Comparison of ENCODE assay signal across 8 mouse cellular contexts in genomic region chr1:183147438-183147841, GRCm38 (mm10).
DNase-seq lines count a peak whose midpoint lies in the region; ATAC-seq lines count a peak whose summit lies in the region.

No protein-coding gene starts in this region.

- no peaks in the 10 kb centered on the region for H3K36me3 ChIP-seq in hindbrain, embryonic 11.5 days (ENCODE audit: control insufficient read depth, insufficient read depth, low read length)
- no peaks in the 10 kb centered on the region for H3K36me3 ChIP-seq in limb, embryonic 10.5 days

- WGBS in hindbrain, embryonic 11.5 days = 19% methylated on average over 5 of the region's 5 CpGs
- WGBS in limb, embryonic 10.5 days = 0% methylated on average over 5 of the region's 5 CpGs

- no peak overlapping the region for H3K27ac ChIP-seq in hindbrain, embryonic 11.5 days (ENCODE audit: low read depth, low read length)
- H3K27ac ChIP-seq in limb, embryonic 10.5 days = peak overlapping the region; percentile 83

- no peak overlapping the region for H3K4me3 ChIP-seq in hindbrain, embryonic 11.5 days (ENCODE audit: low read depth, low read length)
- H3K4me3 ChIP-seq in limb, embryonic 10.5 days = peak overlapping the region; percentile 52

- peak; percentile 79 for ATAC-seq in hindbrain, embryonic 11.5 days (ENCODE audit: low FRiP score)

- peak; percentile 37 for DNase-seq in CD4-positive, CD25-positive, alpha-beta regulatory T cell, adult 2 months (ENCODE audit: low read depth, low spot score)
- DNase-seq in adrenal gland, postnatal 25 days = peak; percentile 45
- DNase-seq in gastrocnemius, adult 8-10 months (ENCODE audit: low spot score in 2 of 2) = peak; percentile 22 to 49
- peak; percentile 63 for DNase-seq in hindbrain, embryonic 11.5 days (ENCODE audit: low spot score)
- peak; percentile 79 for DNase-seq in limb, embryonic 10.5 days (ENCODE audit: low spot score)
- peak; percentile 85 for DNase-seq in mesoderm, embryonic 11.5 days (ENCODE audit: low read depth, low spot score)
- DNase-seq in yolk sac, embryonic 10.5 days (ENCODE audit: low spot score) = peak; percentile 64
- no peak for DNase-seq in thymus, postnatal 14 days

- no peaks in the 10 kb centered on the region for H3K9me3 ChIP-seq in hindbrain, embryonic 11.5 days (ENCODE audit: control insufficient read depth, low read length)
- H3K9me3 ChIP-seq in limb, embryonic 10.5 days (replicated peaks) = no peaks in the 10 kb centered on the region

- H3K4me1 ChIP-seq in hindbrain, embryonic 11.5 days (replicated peaks; ENCODE audit: control insufficient read depth, insufficient read depth, low read length) = peaks cover 11% of the 10 kb centered on the region
- H3K4me1 ChIP-seq in limb, embryonic 10.5 days = peaks cover 91% of the 10 kb centered on the region

- H3K9ac ChIP-seq in hindbrain, embryonic 11.5 days (ENCODE audit: low read depth, low read length) = no peak overlapping the region

- no peaks in the 10 kb centered on the region for H3K27me3 ChIP-seq in hindbrain, embryonic 11.5 days (ENCODE audit: control insufficient read depth, insufficient read depth, low read length)
- H3K27me3 ChIP-seq in limb, embryonic 10.5 days (ENCODE audit: low read depth, poor library complexity, severe bottlenecking) = no peaks in the 10 kb centered on the region

- H3K4me2 ChIP-seq in hindbrain, embryonic 11.5 days (replicated peaks; ENCODE audit: low read depth, low read length) = no peak overlapping the region
